Mouse (Mus musculus): ENCODE measurements around the gene Chat.

- TF ChIP-seq CTCF (conservative IDR thresholded peaks at IDR 0.05; ENCODE audit: low read length) (no peak), NANOG (IDR thresholded peaks at IDR 0.05; ENCODE audit: borderline replicate concordance, low read length) (no peak)
Observed at GRCm38 (mm10) chr14:32439744-32440143, 26.0 kb downstream of the Chat start.

Measured in E14TG2a.4 (cell line).